Mouse (Mus musculus) ES-Bruce4 (cell line): ENCODE measurements around the gene Ddx3x.

ENCODE experiments used
- CTCF ChIP-seq: IDR thresholded peaks from one replicate; pipeline ENCODE4 v1.8.1; 2011; ENCODE audit warnings: low read depth, low read length
- EP300 ChIP-seq: IDR thresholded peaks from 2 replicates; pipeline ENCODE4 v1.6.1; 2011; ENCODE audit warnings: low read depth, low read length; ENCODE audit not compliant: insufficient read depth
- POLR2A ChIP-seq: IDR thresholded peaks from one replicate; pipeline ENCODE4 v1.8.1; 2011; ENCODE audit warnings: low read length; ENCODE audit not compliant: insufficient read depth

- TF ChIP-seq CTCF: no peak
- TF ChIP-seq EP300: no peak
- no peak for TF ChIP-seq POLR2A
Measured at GRCm38 (mm10) chrX:13278996-13279395, 1.8 kb upstream of the Ddx3x start.
